Mouse (Mus musculus) adrenal gland, postnatal 36 days (tissue): ENCODE data around the gene Bean1. TPM values are rescaled to one million over a fixed set of nuclear protein-coding genes. Genes with fewer than 3 reads are reported as not detected.

Experiments
- DNase-seq, 2 experiments: peaks; one replicate each; pipeline ENCODE4 v3.0.0; 2021; ENCODE audit warnings: mixed read lengths in 1 of 2
- long read RNA-seq, 2 experiments: library from polyadenylated mRNA; stranded (forward); transcript quantifications; one replicate each; pipeline ENCODE4 v2.0.0; 2021; ENCODE audit warnings: borderline sequencing depth in 2 of 2
- total RNA-seq, 2 experiments: library from RNA; stranded (reverse); gene quantifications; 2 replicates each; pipeline ENCODE4 v1.2.3; 2021

The Bean1 gene
- 10 to 100 TPM in 1 of 2 experiments, 1 to 10 TPM in 1; 5.3 to 20.8 TPM for total RNA-seq
- long read RNA-seq, experiment 1, partial matches to known transcripts = 6 of 12 reads
- long read RNA-seq, experiment 1, other reads (novel, unspliced or antisense) = 4 of 12 reads
- long read RNA-seq, experiment 2, partial matches to known transcripts = 0 of 2 reads
- long read RNA-seq, experiment 2, other reads (novel, unspliced or antisense) = 1 of 2 reads

- peak; percentile 64 to 73 for DNase-seq
These were observed at the start of gene Bean1 for GRCm38 (mm10) chr8:104170118-104171049. Gene Bean1, plus strand, starts transcription at chr8:104170442.

- no peak for DNase-seq
These were observed 48.4 kb upstream of the Bean1 start for GRCm38 (mm10) chr8:104121640-104122416.

- no peak for DNase-seq
These were observed 47.1 kb upstream of the Bean1 start for GRCm38 (mm10) chr8:104123080-104123657.

GRCm38 (mm10) chr8:104124534-104124933 lies 45.7 kb upstream of the Bean1 start:
- DNase-seq = no peak

- DNase-seq = no peak
These were observed 42.9 kb upstream of the Bean1 start for GRCm38 (mm10) chr8:104127160-104127883.

GRCm38 (mm10) chr8:104130916-104131315 lies 39.3 kb upstream of the Bean1 start:
- DNase-seq = no peak

GRCm38 (mm10) chr8:104131414-104131975 lies 38.7 kb upstream of the Bean1 start:
- DNase-seq = no peak

GRCm38 (mm10) chr8:104134521-104134920 lies 35.7 kb upstream of the Bean1 start:
- DNase-seq = no peak

- no peak for DNase-seq
These were observed 34.0 kb upstream of the Bean1 start for GRCm38 (mm10) chr8:104136277-104136676.

- DNase-seq = no peak
These were observed 32.6 kb upstream of the Bean1 start for GRCm38 (mm10) chr8:104137636-104138035.

GRCm38 (mm10) chr8:104140611-104141010 lies 29.6 kb upstream of the Bean1 start:
- DNase-seq = no peak

GRCm38 (mm10) chr8:104142415-104142814 lies 27.8 kb upstream of the Bean1 start:
- no peak for DNase-seq

GRCm38 (mm10) chr8:104143379-104143778 lies 26.9 kb upstream of the Bean1 start:
- peak; percentile 22 to 25 for DNase-seq

- peak in 1 of 2 experiments; percentile 22 for DNase-seq
These were observed 25.6 kb upstream of the Bean1 start for GRCm38 (mm10) chr8:104144434-104145216.

- peak; percentile 90 to 92 for DNase-seq
These were observed 24.1 kb upstream of the Bean1 start for GRCm38 (mm10) chr8:104145981-104146689.

- DNase-seq = no peak
These were observed 23.3 kb upstream of the Bean1 start for GRCm38 (mm10) chr8:104146717-104147494.

GRCm38 (mm10) chr8:104147947-104148346 lies 22.3 kb upstream of the Bean1 start:
- no peak for DNase-seq

- peak in 1 of 2 experiments; percentile 20 for DNase-seq
These were observed 9.5 kb upstream of the Bean1 start for GRCm38 (mm10) chr8:104160731-104161130.

- DNase-seq = no peak
These were observed 781 bp upstream of the Bean1 start for GRCm38 (mm10) chr8:104169461-104169860.
